Mouse (Mus musculus) C2C12 (cell line): ENCODE data around the gene Tmem60. TPM values are rescaled to one million over a fixed set of nuclear protein-coding genes. Genes with fewer than 3 reads are reported as not detected.

ENCODE experiments used
- H3K27me3 ChIP-seq: one replicate; pipeline ENCODE4 v1.6.1; 2011; ENCODE audit not compliant: control insufficient read depth, insufficient read depth, insufficient read length
- H3K36me3 ChIP-seq: one replicate; pipeline ENCODE4 v1.6.1; 2011; ENCODE audit not compliant: control insufficient read depth, insufficient read depth
- H3K4me3 ChIP-seq: one replicate; pipeline ENCODE4 v1.5.1; 2011; ENCODE audit warnings: mild to moderate bottlenecking, control low read depth; ENCODE audit not compliant: poor library complexity, insufficient read depth, severe bottlenecking
- H3K79me2 ChIP-seq: one replicate; pipeline ENCODE4 v1.6.1; 2011; ENCODE audit not compliant: control insufficient read depth, insufficient read depth
- H3K79me3 ChIP-seq: one replicate; pipeline ENCODE4 v1.6.1; 2011; ENCODE audit warnings: low read depth, control low read depth
- H3ac ChIP-seq: one replicate; pipeline ENCODE3; 2011; ENCODE audit warnings: low read depth; ENCODE audit not compliant: control insufficient read depth, insufficient read length
- CEBPB ChIP-seq: IDR thresholded peaks from one replicate; pipeline ENCODE4 v1.6.1; 2011; ENCODE audit warnings: low read depth, mild to moderate bottlenecking, control low read depth, moderate library complexity
- CTCF ChIP-seq: IDR thresholded peaks from one replicate; pipeline ENCODE4 v1.5.1; 2011; ENCODE audit not compliant: control insufficient read depth, insufficient read depth, insufficient read length
- FOSL1 ChIP-seq: IDR thresholded peaks from one replicate; pipeline ENCODE4 v1.8.0; 2011; ENCODE audit warnings: mild to moderate bottlenecking, low read length; ENCODE audit not compliant: poor library complexity, insufficient read depth, severe bottlenecking
- MAX ChIP-seq: IDR thresholded peaks from one replicate; pipeline ENCODE4 v1.6.1; 2011; ENCODE audit warnings: mild to moderate bottlenecking, control low read depth
- MYOD1 ChIP-seq: IDR thresholded peaks from one replicate; pipeline ENCODE4 v1.6.1; 2011; ENCODE audit warnings: low read depth; ENCODE audit not compliant: control insufficient read depth, insufficient read length
- MYOG ChIP-seq: IDR thresholded peaks from one replicate; pipeline ENCODE4 v1.6.1; 2011; ENCODE audit not compliant: control insufficient read depth, insufficient read length; ENCODE audit errors: extremely low read depth
- USF1 ChIP-seq: IDR thresholded peaks from one replicate; pipeline ENCODE4 v1.6.1; 2011; ENCODE audit warnings: low read depth, mild to moderate bottlenecking, control low read depth, moderate library complexity
- polyA plus RNA-seq: library from polyadenylated mRNA; unstranded; fragments of >200 nt; fragmentation: generic; extraction: Trizol; gene quantifications from one replicate; pipeline ENCODE4 v1.2.1, GENCODE M21; 2012; ENCODE audit warnings: missing spikeins

The Tmem60 gene
- polyA plus RNA-seq, 1 experiment = 11.7 TPM

GRCm38 (mm10) chr5:20919566-20919965 is 37.6 kb downstream of the Tmem60 start:
- Histone ChIP-seq H3K36me3 (peaks cover 7% of the 10 kb centered on the region), H3K79me3 (peaks cover 9% of the 10 kb centered on the region), H3ac (no peak overlapping the region), H3K4me3 (no peak overlapping the region), H3K79me2 (peaks cover 39% of the 10 kb centered on the region), H3K27me3 (no peaks in the 10 kb centered on the region)
- TF ChIP-seq FOSL1 (no peak), MYOG (no peak), CTCF (no peak), MAX (no peak), USF1 (no peak), MYOD1 (no peak), CEBPB (no peak)

DNA sequence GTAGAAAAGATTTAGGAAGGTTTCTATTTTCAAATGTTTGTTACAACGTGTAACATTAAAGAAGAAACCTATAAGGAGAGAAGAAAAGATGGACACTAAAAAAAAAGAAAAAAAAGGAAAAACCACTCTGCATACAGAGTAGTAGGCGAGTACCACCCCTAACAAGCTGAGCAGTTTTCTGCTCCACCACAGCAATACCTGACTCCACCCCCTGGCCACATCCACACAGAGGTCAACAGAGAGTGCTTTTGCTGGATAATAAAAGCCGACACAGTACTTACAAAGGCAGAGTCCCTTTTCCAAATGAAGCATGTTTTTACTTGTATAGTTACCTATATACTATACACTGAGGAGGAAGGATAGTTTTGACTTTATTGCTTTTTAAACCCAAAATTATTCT is 42.6 kb downstream of the Tmem60 start:
- peaks cover 73% of the 10 kb centered on the region for H3K79me2 ChIP-seq
- H3K27me3 ChIP-seq = no peaks in the 10 kb centered on the region
- H3K4me3 ChIP-seq = no peak overlapping the region
- H3ac ChIP-seq = no peak overlapping the region
- H3K79me3 ChIP-seq = peaks cover 30% of the 10 kb centered on the region
- H3K36me3 ChIP-seq = peaks cover 7% of the 10 kb centered on the region
- TF ChIP-seq CTCF = no peak
- TF ChIP-seq MAX = no peak
- TF ChIP-seq MYOG = no peak
- TF ChIP-seq USF1 = no peak
- no peak for TF ChIP-seq MYOD1
- no peak for TF ChIP-seq FOSL1
- no peak for TF ChIP-seq CEBPB

DNA sequence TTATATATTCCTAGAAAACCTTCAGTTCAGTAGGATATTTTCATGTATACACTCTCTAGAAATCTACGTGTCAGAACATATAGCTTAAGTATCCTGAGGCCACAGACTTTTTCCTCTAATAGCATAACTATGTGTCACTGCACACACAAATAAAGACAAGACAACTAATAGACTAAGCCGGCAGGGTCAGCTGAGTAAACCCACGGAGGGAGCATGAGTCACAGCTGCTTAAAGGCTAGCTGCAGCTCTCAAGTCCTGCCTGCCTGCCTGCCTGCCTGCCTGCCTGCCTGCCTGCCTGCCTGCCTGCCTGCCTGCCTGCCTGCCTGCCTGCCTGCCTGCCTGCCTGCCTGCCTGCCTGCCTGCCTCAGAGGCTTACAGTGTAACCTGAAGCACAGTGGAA is 43.5 kb downstream of the Tmem60 start:
- H3K4me3 ChIP-seq = no peak overlapping the region
- no peaks in the 10 kb centered on the region for H3K27me3 ChIP-seq
- H3K79me3 ChIP-seq = peaks cover 31% of the 10 kb centered on the region
- H3K79me2 ChIP-seq = peaks cover 77% of the 10 kb centered on the region
- TF ChIP-seq MAX = no peak
- TF ChIP-seq CEBPB = no peak
- no peak for TF ChIP-seq MYOG
- no peak for TF ChIP-seq USF1
- no peak for TF ChIP-seq FOSL1
- TF ChIP-seq MYOD1 = no peak
- TF ChIP-seq CTCF = no peak
- no peak overlapping the region for H3ac ChIP-seq
- H3K36me3 ChIP-seq = peaks cover 7% of the 10 kb centered on the region

DNA sequence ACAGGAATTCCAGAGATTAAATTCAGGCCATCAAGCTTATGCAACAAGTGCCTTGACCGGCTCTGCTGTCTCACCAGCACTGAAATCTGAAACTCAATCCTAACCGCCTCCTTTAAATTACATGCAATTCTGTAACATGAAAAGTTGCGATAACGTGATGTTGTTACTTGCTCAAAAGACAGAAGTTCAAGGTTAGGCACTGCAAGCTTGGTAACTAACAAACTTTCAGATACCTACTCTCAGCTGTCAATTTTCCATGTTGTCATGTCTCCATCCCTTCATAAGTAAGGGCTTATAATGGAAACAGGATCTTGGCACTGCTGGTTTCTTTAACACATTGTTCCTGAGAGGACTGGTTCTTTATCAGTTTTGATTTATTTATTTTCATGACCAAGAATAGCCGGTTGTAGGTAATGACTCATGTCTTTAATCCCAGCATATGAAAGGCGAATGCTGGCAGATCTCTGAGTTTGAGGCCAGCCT is 47.7 kb downstream of the Tmem60 start:
- Histone ChIP-seq H3K4me3 (no peak overlapping the region), H3K27me3 (no peaks in the 10 kb centered on the region), H3ac (no peak overlapping the region), H3K36me3 (no peaks in the 10 kb centered on the region), H3K79me3 (peaks cover 47% of the 10 kb centered on the region), H3K79me2 (peaks cover 90% of the 10 kb centered on the region)
- TF ChIP-seq MAX (no peak), CEBPB (peak; percentile 71)

GRCm38 (mm10) chr5:20930430-20930829 is 48.4 kb downstream of the Tmem60 start:
- Histone ChIP-seq H3K79me2 (peaks cover 95% of the 10 kb centered on the region), H3K4me3 (no peak overlapping the region), H3K79me3 (peaks cover 43% of the 10 kb centered on the region), H3ac (no peak overlapping the region), H3K27me3 (no peaks in the 10 kb centered on the region), H3K36me3 (no peaks in the 10 kb centered on the region)
- TF ChIP-seq MAX (no peak), CEBPB (no peak), MYOD1 (no peak), CTCF (no peak), MYOG (no peak), FOSL1 (no peak), USF1 (no peak)

- Histone ChIP-seq H3ac (no peak overlapping the region), H3K79me2 (peaks cover 96% of the 10 kb centered on the region), H3K79me3 (peaks cover 47% of the 10 kb centered on the region), H3K36me3 (no peaks in the 10 kb centered on the region), H3K4me3 (no peak overlapping the region), H3K27me3 (no peaks in the 10 kb centered on the region)
- TF ChIP-seq FOSL1 (no peak), CTCF (no peak), MYOD1 (no peak), MAX (no peak), MYOG (no peak)
These were observed 49.3 kb downstream of the Tmem60 start for GRCm38 (mm10) chr5:20931300-20931699.
